Mouse (Mus musculus) yolk sac, embryonic 10.5 days (tissue): Measurements from ENCODE around the gene Tns1.

ENCODE experiments used
- DNase-seq: peaks from one replicate; pipeline ENCODE4 v3.0.0-alpha.2; 2017; ENCODE audit warnings: low spot score

Tns1 gene

GRCm38 (mm10) chr1:74121821-74122576 is 2.2 kb downstream of the Tns1 start:
- no peak for DNase-seq

- DNase-seq = no peak
Observed at GRCm38 (mm10) chr1:74121138-74121537, 3.1 kb downstream of the Tns1 start.

DNA sequence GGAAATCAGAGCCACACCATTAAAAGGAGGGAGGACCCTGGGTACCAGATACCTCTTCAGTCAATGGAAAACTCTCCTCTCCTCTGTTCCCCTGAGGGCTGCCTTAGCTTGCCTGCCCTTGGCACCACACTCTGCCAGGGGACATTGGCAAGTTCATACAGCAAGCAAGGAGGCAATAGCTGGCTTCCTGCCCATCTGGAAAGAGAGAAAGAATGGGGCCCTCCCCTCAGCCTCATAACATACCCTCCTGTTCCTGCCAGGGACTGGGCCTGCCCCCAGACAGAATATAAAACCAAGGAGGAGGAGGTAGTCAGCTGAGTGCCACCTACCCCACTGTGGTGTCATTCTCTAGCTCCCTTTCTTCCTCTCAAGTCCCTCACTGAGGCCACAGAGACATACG is 5.1 kb downstream of the Tns1 start:
- DNase-seq = no peak

DNA sequence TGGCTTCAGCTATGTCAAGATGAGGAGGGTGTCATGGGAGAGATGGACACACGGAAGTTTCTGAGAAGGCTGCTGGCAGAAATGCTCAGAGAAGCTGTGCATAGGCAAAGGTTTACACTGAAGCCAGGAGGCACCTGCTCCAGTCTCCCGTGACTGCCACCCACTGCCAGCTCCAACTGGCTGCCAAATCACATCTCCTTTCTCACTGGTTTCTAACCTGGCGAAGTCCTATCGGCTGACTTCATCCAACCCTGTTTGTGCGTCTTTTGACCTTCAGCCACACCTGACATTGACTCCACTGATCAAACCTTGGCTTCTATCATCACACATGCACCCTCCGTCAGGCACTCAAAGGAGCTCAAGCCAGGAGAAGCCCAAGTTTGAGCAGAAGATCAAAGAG is 6.4 kb downstream of the Tns1 start:
- no peak for DNase-seq

DNA sequence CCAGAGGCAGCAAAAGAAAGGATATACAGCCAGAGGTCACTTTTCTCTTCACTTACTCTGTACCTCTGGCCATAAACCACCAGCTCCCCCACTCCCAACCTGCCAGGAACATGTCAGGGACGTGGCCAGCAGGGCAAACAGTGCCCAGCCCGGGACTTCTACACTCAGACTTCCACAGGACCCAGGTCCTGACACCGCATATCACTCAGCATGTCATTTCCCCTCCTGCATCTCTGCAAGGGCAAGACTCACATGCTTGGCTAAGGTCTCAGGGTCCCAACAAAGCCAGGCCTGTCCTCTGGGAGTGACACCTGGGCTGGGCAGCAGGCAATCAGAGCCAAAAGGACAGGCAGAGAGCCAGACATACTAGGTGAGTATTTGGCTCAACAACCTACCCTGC is 11.2 kb downstream of the Tns1 start:
- DNase-seq = no peak

DNA sequence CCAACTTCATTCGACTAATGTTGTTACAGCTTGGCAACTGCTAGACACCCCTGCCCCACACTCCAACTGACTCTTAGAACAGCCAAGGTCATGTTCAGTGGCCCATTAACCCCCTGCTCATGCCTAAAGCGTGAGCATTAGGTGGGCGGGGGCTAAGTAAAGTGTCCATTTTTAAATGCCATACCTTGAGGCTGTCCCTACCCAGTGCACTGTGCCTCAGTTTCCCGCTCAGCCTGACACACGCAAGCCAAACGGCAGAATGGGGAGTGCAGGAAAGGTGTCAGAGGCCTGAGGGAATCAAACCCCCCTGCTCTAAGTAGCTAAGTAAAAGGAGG is 12.6 kb downstream of the Tns1 start:
- no peak for DNase-seq

GRCm38 (mm10) chr1:74110932-74111695 is 13.1 kb downstream of the Tns1 start:
- no peak for DNase-seq

DNA sequence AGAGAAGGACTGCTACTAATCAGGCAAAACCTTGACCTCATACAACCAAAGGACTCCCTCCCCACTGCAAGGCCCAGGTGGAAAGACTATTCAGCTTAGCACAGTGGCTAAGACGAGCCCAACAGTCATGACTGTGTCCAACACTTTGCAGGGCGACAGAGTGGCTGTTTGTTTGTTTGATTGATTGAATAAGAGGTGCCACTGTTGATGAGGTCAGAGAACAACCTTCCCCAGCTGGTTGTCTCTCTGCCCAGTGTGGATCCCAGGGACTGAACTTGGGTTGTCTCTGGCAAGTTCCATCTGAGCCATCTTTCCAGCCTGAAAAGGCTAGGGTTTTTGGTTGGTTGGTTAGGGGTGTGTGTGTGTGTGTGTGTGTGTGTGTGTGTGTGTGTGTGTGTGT is 14.6 kb downstream of the Tns1 start:
- no peak for DNase-seq

GRCm38 (mm10) chr1:74107931-74108618 is 16.2 kb downstream of the Tns1 start:
- no peak for DNase-seq

DNA sequence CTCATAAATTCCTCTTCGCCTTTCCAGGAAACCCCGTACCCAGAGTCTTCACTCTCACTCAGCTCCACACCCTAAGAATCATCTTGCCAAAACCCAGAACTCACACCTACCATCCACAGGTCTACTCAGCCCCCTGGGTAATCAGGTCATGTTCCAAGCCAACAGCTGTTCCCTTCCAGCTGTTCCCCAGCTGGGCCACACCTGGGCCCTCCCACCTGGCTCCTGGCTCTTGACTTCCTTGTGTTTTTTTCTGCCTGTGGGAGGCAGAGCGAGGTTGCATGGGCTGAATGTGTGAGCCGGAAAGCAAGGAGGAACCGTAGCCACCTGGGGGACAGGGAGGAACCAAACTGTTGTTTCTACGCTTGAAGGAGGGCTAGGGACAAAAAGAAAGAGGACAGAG is 18.0 kb downstream of the Tns1 start:
- no peak for DNase-seq

DNA sequence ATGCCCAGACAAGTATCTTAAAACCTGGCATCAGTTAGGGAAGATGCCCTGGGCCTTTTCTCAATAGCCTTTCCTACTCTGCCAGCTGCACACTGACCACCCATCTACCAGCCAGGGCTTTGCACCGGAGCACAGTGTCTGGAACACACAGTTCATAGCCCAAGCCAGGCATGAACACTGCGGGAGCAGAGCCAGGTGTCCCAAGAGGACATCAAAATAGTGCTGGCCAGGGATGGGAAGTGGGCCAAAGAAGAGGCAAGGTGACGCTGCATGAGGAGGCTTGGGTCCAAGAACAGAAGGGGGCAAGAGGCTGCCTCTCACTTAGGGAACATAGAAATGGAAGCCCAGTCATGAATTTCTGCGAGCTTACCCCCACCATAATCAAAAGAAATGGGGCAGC is 18.6 kb downstream of the Tns1 start:
- no peak for DNase-seq

DNA sequence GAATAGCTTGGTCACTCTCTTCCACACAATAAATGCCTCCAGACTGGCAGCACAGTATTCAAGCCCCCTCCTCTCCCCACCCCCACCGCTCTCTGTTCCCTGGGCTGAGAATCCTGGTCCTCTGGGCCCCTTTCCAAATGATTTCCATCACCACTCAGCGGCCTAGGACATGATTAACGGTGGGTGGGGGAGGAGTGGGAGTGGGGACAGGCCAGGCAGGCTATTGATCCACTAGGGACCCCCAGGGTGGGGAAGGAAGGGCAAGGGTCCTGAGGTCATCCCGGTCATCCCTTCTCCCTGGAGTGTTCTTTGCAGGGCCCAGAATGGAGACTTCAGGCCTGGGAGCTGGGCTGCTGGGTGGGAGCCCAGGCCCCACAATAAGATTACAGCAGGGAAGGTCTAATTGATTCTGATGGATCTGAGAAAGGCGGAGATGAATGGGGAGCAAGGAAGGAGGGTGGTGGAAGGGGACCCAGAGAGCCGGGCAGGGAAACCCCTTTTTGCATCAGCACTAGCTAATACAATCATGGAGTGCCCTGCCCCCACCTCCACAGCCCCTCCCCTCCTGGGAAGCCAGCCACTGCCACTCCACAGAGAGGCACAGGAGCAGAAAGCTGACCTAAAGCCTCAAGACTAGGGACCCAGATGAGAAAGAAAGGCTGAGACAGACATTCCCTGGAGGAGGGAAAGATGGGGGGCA is 20.4 kb downstream of the Tns1 start:
- DNase-seq = no peak

GRCm38 (mm10) chr1:74099001-74099435 is 25.2 kb downstream of the Tns1 start:
- no peak for DNase-seq

DNA sequence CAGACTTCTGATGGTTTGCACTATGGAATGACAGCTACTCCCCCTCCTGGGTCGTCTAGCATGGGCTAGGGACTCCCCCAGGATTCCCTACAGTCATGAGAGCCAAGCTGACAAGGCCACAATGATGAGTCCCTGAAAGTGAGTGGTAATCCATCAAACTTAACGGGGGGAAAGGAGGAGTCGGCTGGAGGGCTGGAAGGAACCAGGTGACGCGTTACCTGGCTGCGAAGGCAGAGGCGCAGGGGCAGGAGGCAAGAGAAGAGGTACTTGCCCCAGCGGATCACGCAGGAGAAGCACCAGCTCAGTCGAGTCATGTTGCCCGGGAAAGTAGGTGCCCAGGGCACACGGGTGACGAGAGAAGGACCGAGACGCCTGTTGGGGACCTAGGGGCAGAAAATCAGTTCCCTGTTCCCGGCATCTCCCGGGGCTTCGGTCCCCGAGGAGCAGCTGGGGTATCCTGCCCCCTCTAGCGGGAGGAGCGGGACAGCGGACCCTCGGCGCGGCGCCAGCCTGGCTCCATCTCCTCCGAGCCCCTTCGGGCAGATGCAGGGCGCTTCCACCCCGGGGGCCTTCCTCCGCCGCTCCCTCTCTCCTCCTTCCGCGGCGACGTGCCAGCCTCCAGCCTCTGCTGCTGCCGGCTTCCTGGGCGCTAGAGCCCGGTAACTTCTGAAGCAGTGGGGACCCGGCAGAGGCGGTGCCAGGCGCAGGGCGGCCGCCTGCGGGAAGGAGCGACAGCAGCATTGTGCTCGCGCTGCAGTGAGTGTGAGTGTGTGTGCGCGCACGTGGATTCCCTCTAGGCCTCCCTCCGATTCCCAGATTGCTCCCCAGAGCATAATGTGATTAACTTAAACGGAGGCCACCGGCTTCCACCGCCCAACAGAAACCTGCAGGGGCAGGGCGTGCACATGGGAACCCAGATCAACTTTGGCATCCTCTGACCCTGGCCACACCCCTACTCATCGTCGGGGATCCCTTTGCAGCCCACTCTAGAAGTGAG is 25.9 kb downstream of the Tns1 start:
- peak; percentile 43 for DNase-seq

GRCm38 (mm10) chr1:74095728-74096127 is 28.5 kb downstream of the Tns1 start:
- DNase-seq = no peak

DNA sequence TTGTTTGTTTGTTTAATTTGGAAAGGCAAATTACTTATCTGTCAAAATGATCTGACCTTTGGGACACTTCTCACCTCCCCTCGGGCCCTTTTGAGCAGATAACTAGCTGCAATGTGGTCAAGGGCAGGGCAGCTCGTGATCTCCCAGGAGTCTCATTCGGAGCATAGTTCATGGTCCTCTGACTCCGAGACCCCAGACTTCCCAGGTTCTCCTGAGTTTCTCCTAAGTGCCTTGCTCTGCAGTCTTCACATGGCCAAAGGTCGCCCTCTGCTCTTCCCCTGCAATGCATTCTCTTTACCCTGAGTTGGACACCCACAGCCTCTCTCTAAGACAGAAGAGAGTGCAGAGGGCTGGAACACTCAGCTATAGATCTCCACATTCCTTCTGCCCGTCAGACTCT is 29.0 kb downstream of the Tns1 start:
- peak; percentile 85 for DNase-seq

DNA sequence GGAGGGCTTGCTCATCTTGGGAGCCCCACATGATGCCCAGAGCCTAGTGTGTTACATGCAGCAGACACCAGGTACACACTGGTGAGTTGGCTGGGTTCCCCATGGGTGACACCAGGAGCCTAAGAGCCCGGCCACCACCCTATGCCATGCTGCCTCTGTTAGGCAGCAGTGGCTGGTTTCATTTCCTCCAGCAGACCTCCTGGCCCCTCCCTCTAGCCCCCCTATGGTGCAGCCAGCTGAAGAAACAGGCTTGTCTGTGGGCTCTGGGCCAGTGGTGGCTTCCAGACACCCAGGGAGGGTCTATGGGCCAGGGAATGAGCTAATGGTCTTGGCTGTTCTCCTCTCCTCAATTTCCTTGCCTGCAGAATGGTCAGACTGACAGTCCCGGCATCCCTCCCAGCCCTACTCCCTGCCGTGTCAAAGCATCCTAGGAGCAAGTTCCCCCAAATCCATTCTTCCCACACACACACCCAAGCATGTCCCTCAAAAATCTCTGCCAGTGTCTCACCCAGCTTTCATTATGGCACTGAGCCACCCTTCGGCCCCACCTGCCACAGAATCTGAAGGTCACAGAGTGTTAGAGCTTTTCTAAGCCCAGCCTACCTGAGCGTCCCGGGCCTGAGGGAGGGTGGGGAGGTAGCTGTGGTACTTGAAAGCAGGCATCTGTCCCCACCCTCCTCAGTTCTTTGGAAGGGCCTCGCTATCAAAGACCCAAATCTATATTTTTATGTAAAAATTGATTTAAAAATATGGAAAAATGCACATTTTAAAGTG is 29.6 kb downstream of the Tns1 start:
- no peak for DNase-seq

- DNase-seq = no peak
Observed at GRCm38 (mm10) chr1:74093447-74093846, 30.8 kb downstream of the Tns1 start.

GRCm38 (mm10) chr1:74092242-74092641 is 32.0 kb downstream of the Tns1 start:
- DNase-seq = peak; percentile 32

- DNase-seq = no peak
Observed at GRCm38 (mm10) chr1:74091611-74092224, 32.5 kb downstream of the Tns1 start.
